Mouse (Mus musculus) testis, adult 2 months (tissue): ENCODE data around the gene Ube2g1. TPM values are rescaled to one million over a fixed set of nuclear protein-coding genes. Genes with fewer than 3 reads are reported as not detected.

Source experiments
- H3K27ac ChIP-seq: fragments of 200-500 bp; 2 replicates; pipeline ENCODE4 v1.5.1; 2012; ENCODE audit warnings: low read depth, low read length; ENCODE audit not compliant: control insufficient read depth, insufficient read depth
- H3K27me3 ChIP-seq: fragments of 200-500 bp; 2 replicates; pipeline ENCODE4 v1.6.1; 2012; ENCODE audit warnings: mild to moderate bottlenecking, low read length, moderate library complexity; ENCODE audit not compliant: control insufficient read depth, insufficient read depth
- H3K36me3 ChIP-seq: fragments of 200-500 bp; 2 replicates; pipeline ENCODE4 v1.6.1; 2012; ENCODE audit warnings: mild to moderate bottlenecking, low read length; ENCODE audit not compliant: control insufficient read depth, insufficient read depth
- H3K4me1 ChIP-seq: fragments of 200-500 bp; 2 replicates; pipeline ENCODE4 v1.6.1; 2012; ENCODE audit warnings: low read length; ENCODE audit not compliant: control insufficient read depth, insufficient read depth
- H3K4me3 ChIP-seq: fragments of 200-500 bp; 2 replicates; pipeline ENCODE4 v1.5.1; 2012; ENCODE audit warnings: low read depth, mild to moderate bottlenecking, low read length, moderate library complexity, mixed read lengths; ENCODE audit not compliant: control insufficient read depth
- CTCF ChIP-seq: fragments of 200-500 bp; IDR thresholded peaks from 2 replicates; pipeline ENCODE4 v1.5.1; 2012; ENCODE audit warnings: low read depth, mild to moderate bottlenecking, inconsistent platforms, low read length, moderate library complexity; ENCODE audit not compliant: control insufficient read depth, insufficient read depth, insufficient replicate concordance
- POLR2A ChIP-seq: fragments of 200-500 bp; IDR thresholded peaks from 2 replicates; pipeline ENCODE4 v1.6.1; 2012; ENCODE audit warnings: low read depth, mild to moderate bottlenecking, inconsistent platforms, low read length, moderate library complexity; ENCODE audit not compliant: control insufficient read depth
- polyA plus RNA-seq: library from polyadenylated mRNA; depleted of rRNA; stranded (reverse); fragments of >200 nt; gene quantifications from 2 replicates; pipeline ENCODE4 v1.2.3, GENCODE M21; 2012

The Ube2g1 gene
- polyA plus RNA-seq, 1 experiment = 3.9 TPM

- Histone ChIP-seq H3K4me3 (no peak overlapping the region), H3K27ac (no peak overlapping the region), H3K27me3 (no peaks in the 10 kb centered on the region), H3K4me1 (no peaks in the 10 kb centered on the region; the same call in 1 of the 2 replicates), H3K36me3 (no peaks in the 10 kb centered on the region)
- TF ChIP-seq POLR2A (no peak), CTCF (no peak)
These were observed 25.3 kb upstream of the Ube2g1 start for GRCm38 (mm10) chr11:72581609-72582447.

GRCm38 (mm10) chr11:72582448-72582705, 24.7 kb upstream of the Ube2g1 start:
- H3K36me3 ChIP-seq = no peaks in the 10 kb centered on the region
- no peaks in the 10 kb centered on the region; the same call in 1 of the 2 replicates for H3K4me1 ChIP-seq
- TF ChIP-seq POLR2A = no peak
- no peak for TF ChIP-seq CTCF
- H3K4me3 ChIP-seq = no peak overlapping the region
- H3K27me3 ChIP-seq = no peaks in the 10 kb centered on the region
- no peak overlapping the region for H3K27ac ChIP-seq

GRCm38 (mm10) chr11:72583092-72583491, 24.0 kb upstream of the Ube2g1 start:
- TF ChIP-seq CTCF (no peak), POLR2A (no peak)
- H3K4me3 ChIP-seq = no peak overlapping the region
- H3K27ac ChIP-seq = no peak overlapping the region
- H3K36me3 ChIP-seq = no peaks in the 10 kb centered on the region
- H3K4me1 ChIP-seq = no peaks in the 10 kb centered on the region
- no peaks in the 10 kb centered on the region for H3K27me3 ChIP-seq

GRCm38 (mm10) chr11:72586570-72586969, 20.5 kb upstream of the Ube2g1 start:
- Histone ChIP-seq H3K36me3 (no peaks in the 10 kb centered on the region), H3K27ac (no peak overlapping the region), H3K27me3 (no peaks in the 10 kb centered on the region), H3K4me3 (no peak overlapping the region), H3K4me1 (no peaks in the 10 kb centered on the region)
- TF ChIP-seq POLR2A (no peak), CTCF (no peak)

- no peaks in the 10 kb centered on the region for H3K36me3 ChIP-seq
- no peak overlapping the region for H3K27ac ChIP-seq
- H3K27me3 ChIP-seq = no peaks in the 10 kb centered on the region
- no peak overlapping the region for H3K4me3 ChIP-seq
- H3K4me1 ChIP-seq = no peaks in the 10 kb centered on the region
- TF ChIP-seq POLR2A = no peak
- TF ChIP-seq CTCF = no peak
These were observed 19.4 kb upstream of the Ube2g1 start for GRCm38 (mm10) chr11:72587537-72588233.

- H3K27ac ChIP-seq = no peak overlapping the region
- no peaks in the 10 kb centered on the region for H3K36me3 ChIP-seq
- H3K4me3 ChIP-seq = no peak overlapping the region
- no peaks in the 10 kb centered on the region for H3K4me1 ChIP-seq
- H3K27me3 ChIP-seq = no peaks in the 10 kb centered on the region
- TF ChIP-seq CTCF (no peak), POLR2A (no peak)
These were observed 11.9 kb upstream of the Ube2g1 start for GRCm38 (mm10) chr11:72595010-72595737.

- no peaks in the 10 kb centered on the region for H3K27me3 ChIP-seq
- no peak overlapping the region for H3K4me3 ChIP-seq
- no peak for TF ChIP-seq POLR2A
- TF ChIP-seq CTCF = no peak
- no peak overlapping the region for H3K27ac ChIP-seq
- no peaks in the 10 kb centered on the region for H3K4me1 ChIP-seq
- no peaks in the 10 kb centered on the region for H3K36me3 ChIP-seq
These were observed 9.3 kb upstream of the Ube2g1 start for GRCm38 (mm10) chr11:72597780-72598179.
